Mouse (Mus musculus) cerebellum, adult 2 months (tissue): ENCODE results near the gene Mgea5.

Source experiments
- CTCF ChIP-seq: fragments of 200-500 bp; IDR thresholded peaks from 2 replicates; pipeline ENCODE4 v1.5.1; 2011; ENCODE audit warnings: low read depth, mild to moderate bottlenecking, control low read depth, low read length, moderate library complexity, borderline replicate concordance; ENCODE audit not compliant: insufficient read depth
- POLR2A ChIP-seq: fragments of 200-500 bp; IDR thresholded peaks from 2 replicates; pipeline ENCODE4 v1.6.1; 2011; ENCODE audit warnings: low read length, control low read depth, borderline replicate concordance; ENCODE audit not compliant: insufficient read depth

- no peak for TF ChIP-seq CTCF
- no peak for TF ChIP-seq POLR2A
Observed at GRCm38 (mm10) chr19:45733564-45733963, 50.1 kb downstream of the Mgea5 start.
